Comparison of ENCODE assay signal across 18 mouse cellular contexts in genomic region chr8:89138416-89139125, GRCm38 (mm10).
DNase-seq lines count a peak whose midpoint lies in the region; ATAC-seq and TF ChIP-seq lines count a peak whose summit lies in the region.
"Had no signal": no experiment of that assay in that cellular context is flagged by ENCODE, and none has a peak within 500 bp of the region (broad histone marks: within the 10 kb centered on the region; RNA-seq: fewer than 3 reads in every experiment).

No protein-coding gene starts in this region.

- no peaks in the 10 kb centered on the region for H3K27me3 ChIP-seq in forebrain, postnatal 0 days (ENCODE audit: insufficient read depth, low read length)
- H3K27me3 ChIP-seq in forebrain, embryonic 12.5 days, result peaks cover 3% of the 10 kb centered on the region; the same call in 1 of the 2 replicates
- H3K27me3 ChIP-seq in kidney, embryonic 16.5 days (ENCODE audit: insufficient read depth, low read length), result no peaks in the 10 kb centered on the region

- no peak overlapping the region for H3K9ac ChIP-seq in forebrain, postnatal 0 days
- no peak overlapping the region for H3K9ac ChIP-seq in forebrain, embryonic 12.5 days
- no peak overlapping the region for H3K9ac ChIP-seq in kidney, embryonic 16.5 days (replicated peaks; ENCODE audit: low read length)
- H3K9ac ChIP-seq: hindbrain, embryonic 14.5 days had no signal

- H3K4me2 ChIP-seq in forebrain, postnatal 0 days (ENCODE audit: low read depth), result no peak overlapping the region
- H3K4me2 ChIP-seq in forebrain, embryonic 12.5 days, result no peak overlapping the region
- H3K4me2 ChIP-seq in kidney, embryonic 16.5 days (replicated peaks; ENCODE audit: low read depth, low read length), result no peak overlapping the region
- H3K4me2 ChIP-seq: hindbrain, embryonic 14.5 days had no signal

- ATAC-seq in forebrain, postnatal 0 days, result no peak
- no peak for ATAC-seq in forebrain, embryonic 12.5 days (ENCODE audit: low FRiP score)
- ATAC-seq in kidney, embryonic 16.5 days (ENCODE audit: low FRiP score, low TSS enrichment), result 0 out of 2 replicates have a peak, but pooled peaks have one; percentile 22

- H3K4me1 ChIP-seq in forebrain, postnatal 0 days (ENCODE audit: insufficient read depth), result peaks cover 17% of the 10 kb centered on the region; the same call in 1 of the 2 replicates
- H3K4me1 ChIP-seq in forebrain, embryonic 12.5 days, result peaks cover 42% of the 10 kb centered on the region
- H3K4me1 ChIP-seq in kidney, embryonic 16.5 days (ENCODE audit: insufficient read depth, low read length), result peaks cover 13% of the 10 kb centered on the region; the same call in 1 of the 2 replicates

- no peak for TF ChIP-seq CTCF in forebrain, postnatal 0 days (IDR thresholded peaks at IDR 0.05; ENCODE audit: low read depth)
- no peak for TF ChIP-seq CTCF in brain, embryonic 14.5 days (IDR thresholded peaks at IDR 0.05; ENCODE audit: borderline replicate concordance, extremely low read depth, insufficient read depth, insufficient read length)

- no peak overlapping the region for H3K27ac ChIP-seq in forebrain, postnatal 0 days (ENCODE audit: low read depth, low read length)
- no peak overlapping the region for H3K27ac ChIP-seq in forebrain, embryonic 12.5 days
- no peak overlapping the region for H3K27ac ChIP-seq in kidney, embryonic 16.5 days (ENCODE audit: low read length)
- H3K27ac ChIP-seq: embryonic facial prominence, embryonic 10.5 days; heart, embryonic 10.5 days; hindbrain, embryonic 14.5 days had no signal

- H3K36me3 ChIP-seq in forebrain, postnatal 0 days (ENCODE audit: insufficient read depth), result no peaks in the 10 kb centered on the region
- H3K36me3 ChIP-seq in forebrain, embryonic 12.5 days (replicated peaks), result no peaks in the 10 kb centered on the region
- no peaks in the 10 kb centered on the region for H3K36me3 ChIP-seq in kidney, embryonic 16.5 days (ENCODE audit: insufficient read depth, low read length)
- H3K36me3 ChIP-seq: embryonic facial prominence, embryonic 10.5 days; heart, embryonic 10.5 days had no signal

- TF ChIP-seq POLR2A in brain, embryonic 14.5 days (IDR thresholded peaks at IDR 0.05; ENCODE audit: borderline replicate concordance, extremely low read depth, insufficient read depth, insufficient read length, poor library complexity, severe bottlenecking), result no peak

- H3K4me3 ChIP-seq in forebrain, postnatal 0 days (ENCODE audit: low read depth, low read length), result no peak overlapping the region
- no peak overlapping the region for H3K4me3 ChIP-seq in forebrain, embryonic 12.5 days (replicated peaks)
- H3K4me3 ChIP-seq in kidney, embryonic 16.5 days (ENCODE audit: low read length), result no peak overlapping the region
- H3K4me3 ChIP-seq: embryonic facial prominence, embryonic 10.5 days; heart, embryonic 10.5 days had no signal

- peak; percentile 26 to 42 for DNase-seq in cerebellum, postnatal 14 days
- no peak for DNase-seq in cerebellum, adult 9-10 months
- DNase-seq in forebrain, postnatal 0 days, result peak; percentile 38
- no peak for DNase-seq in kidney, adult 8-10 months
- peak; percentile 75 for DNase-seq in brain, embryonic 14.5 days (ENCODE audit: low read depth)
- no peak for DNase-seq in ovary, postnatal 36 days (ENCODE audit: low spot score)
- DNase-seq: adrenal gland, postnatal 10 days; cerebellum, adult 11-12 months; cerebellum, postnatal 25 days; gastrocnemius, postnatal 36 days; heart, adult 18-20 months; heart, postnatal 10 days; kidney, adult 11 months had no signal

- no peaks in the 10 kb centered on the region for H3K9me3 ChIP-seq in forebrain, postnatal 0 days (ENCODE audit: low read length)
- H3K9me3 ChIP-seq in forebrain, embryonic 12.5 days, result no peaks in the 10 kb centered on the region
- H3K9me3 ChIP-seq in kidney, embryonic 16.5 days (ENCODE audit: low read length), result no peaks in the 10 kb centered on the region
- H3K9me3 ChIP-seq: embryonic facial prominence, embryonic 10.5 days; heart, embryonic 10.5 days had no signal

- WGBS in forebrain, postnatal 0 days, result 61% methylated on average over 8 of the region's 8 CpGs
- 80% methylated on average over 8 of the region's 8 CpGs for WGBS in forebrain, embryonic 12.5 days
- 54% methylated on average over 8 of the region's 8 CpGs for WGBS in kidney, embryonic 16.5 days

Comparison
In these comparisons a context has a peak if more than half of its experiments do, and no peak if none do; other contexts are left out.
1. DNase-seq: peak in cerebellum, postnatal 14 days (2 of 2), forebrain, postnatal 0 days (single experiment) and brain, embryonic 14.5 days (single experiment); none in cerebellum, adult 9-10 months (single experiment), kidney, adult 8-10 months (0 of 2) and ovary, postnatal 36 days (single experiment).